Mouse (Mus musculus): Measurements from ENCODE around the gene Hcn3. TPM values are rescaled to one million over a fixed set of nuclear protein-coding genes. Genes with fewer than 3 reads are reported as not detected.

Hcn3 gene
- polyA plus RNA-seq, 1 experiment from 2014 or later = 2.2 TPM

DNA sequence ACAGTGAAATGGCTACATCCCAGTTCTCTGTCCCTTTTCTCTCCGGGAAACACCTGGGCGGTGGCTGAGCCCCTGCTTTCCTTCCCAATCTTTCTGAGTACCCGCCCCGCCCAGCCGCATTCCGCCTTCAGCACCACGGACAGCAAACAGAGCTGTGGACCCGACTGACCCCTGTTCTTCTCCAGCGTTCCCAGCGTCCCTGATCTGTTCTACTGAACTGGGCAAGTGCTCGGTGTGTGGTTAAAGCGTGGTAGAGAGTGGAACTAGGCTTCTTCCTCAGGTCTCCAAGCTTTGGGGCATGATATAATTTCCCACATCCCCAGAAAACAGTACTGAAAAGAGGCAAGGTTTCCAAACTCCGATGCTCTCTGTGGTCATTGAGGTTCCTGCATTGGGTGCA is 785 bp downstream of the Hcn3 start:
- 3% methylated on average over 13 of the region's 13 CpGs for WGBS
- peak overlapping the region; percentile 54 for H3K4me3 ChIP-seq
- peak overlapping the region; percentile 99 for H3K4me2 ChIP-seq
- no peak overlapping the region for H3K9ac ChIP-seq
- ATAC-seq (ENCODE audit: insufficient number of reproducible peaks, low FRiP score, low TSS enrichment, low read depth) = no peak
- no peaks in the 10 kb centered on the region for H3K9me3 ChIP-seq
- peaks cover 22% of the 10 kb centered on the region for H3K27me3 ChIP-seq
- peaks cover 18% of the 10 kb centered on the region for H3K4me1 ChIP-seq
- H3K36me3 ChIP-seq = no peaks in the 10 kb centered on the region
- no peak overlapping the region for H3K27ac ChIP-seq

GRCm38 (mm10) chr3:89158651-89159050 is 1.3 kb downstream of the Hcn3 start:
- Histone ChIP-seq H3K4me1 (peaks cover 15% of the 10 kb centered on the region), H3K27ac (no peak overlapping the region), H3K4me2 (no peak overlapping the region), H3K36me3 (no peaks in the 10 kb centered on the region), H3K9ac (no peak overlapping the region), H3K9me3 (no peaks in the 10 kb centered on the region), H3K27me3 (peaks cover 22% of the 10 kb centered on the region), H3K4me3 (no peak overlapping the region)
- 17% methylated on average over 7 of the region's 7 CpGs for whole genome bisulfite sequencing
- ATAC-seq (ENCODE audit: insufficient number of reproducible peaks, low FRiP score, low TSS enrichment, low read depth) = no peak

DNA sequence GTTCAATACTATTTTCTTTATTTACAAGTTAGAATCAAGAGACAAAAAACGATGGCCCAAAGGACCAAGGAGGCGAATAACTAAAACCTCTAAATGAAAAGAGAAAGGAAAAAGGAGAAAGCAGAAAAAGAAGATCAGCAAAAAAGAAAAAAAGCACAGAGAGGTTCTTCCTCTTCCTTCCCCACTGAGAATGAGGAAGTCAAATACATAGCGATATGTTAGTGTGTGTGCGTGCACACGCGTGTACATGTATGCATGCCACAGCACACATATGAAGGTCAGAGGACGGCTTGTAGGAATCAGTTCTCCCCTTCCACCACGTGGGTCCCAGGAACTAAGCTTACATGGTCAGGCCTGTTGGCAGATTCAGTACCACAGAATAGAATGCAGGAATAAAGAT is 3.0 kb downstream of the Hcn3 start:
- H3K9ac ChIP-seq = no peak overlapping the region
- no peaks in the 10 kb centered on the region for H3K9me3 ChIP-seq
- no peak overlapping the region for H3K4me3 ChIP-seq
- H3K36me3 ChIP-seq = no peaks in the 10 kb centered on the region
- peaks cover 14% of the 10 kb centered on the region for H3K4me1 ChIP-seq
- H3K27ac ChIP-seq = no peak overlapping the region
- ATAC-seq (ENCODE audit: insufficient number of reproducible peaks, low FRiP score, low TSS enrichment, low read depth) = no peak
- peaks cover 26% of the 10 kb centered on the region for H3K27me3 ChIP-seq
- WGBS = 89% methylated on average over 8 of the region's 8 CpGs
- no peak overlapping the region for H3K4me2 ChIP-seq

GRCm38 (mm10) chr3:89152084-89152835 is 7.7 kb downstream of the Hcn3 start:
- no peak for ATAC-seq (ENCODE audit: insufficient number of reproducible peaks, low FRiP score, low TSS enrichment, low read depth)
- Histone ChIP-seq H3K27me3 (peaks cover 43% of the 10 kb centered on the region), H3K4me1 (peaks cover 7% of the 10 kb centered on the region), H3K9ac (no peak overlapping the region), H3K9me3 (no peaks in the 10 kb centered on the region), H3K4me2 (no peak overlapping the region), H3K36me3 (no peaks in the 10 kb centered on the region), H3K4me3 (no peak overlapping the region), H3K27ac (no peak overlapping the region)
- 45% methylated on average over 17 of the region's 17 CpGs for WGBS

GRCm38 (mm10) chr3:89148567-89148966 is 11.4 kb downstream of the Hcn3 start:
- WGBS = 71% methylated on average over 14 of the region's 14 CpGs
- Histone ChIP-seq H3K9me3 (no peaks in the 10 kb centered on the region), H3K4me3 (no peak overlapping the region), H3K27me3 (peaks cover 58% of the 10 kb centered on the region), H3K27ac (no peak overlapping the region), H3K9ac (no peak overlapping the region), H3K4me1 (peaks cover 7% of the 10 kb centered on the region), H3K36me3 (no peaks in the 10 kb centered on the region), H3K4me2 (no peak overlapping the region)
- no peak for ATAC-seq (ENCODE audit: insufficient number of reproducible peaks, low FRiP score, low TSS enrichment, low read depth)

- peak overlapping the region; percentile 57 for H3K4me2 ChIP-seq
- H3K4me1 ChIP-seq = peaks cover 7% of the 10 kb centered on the region
- WGBS = 7% methylated on average over 15 of the region's 15 CpGs
- H3K36me3 ChIP-seq = no peaks in the 10 kb centered on the region
- no peak for ATAC-seq (ENCODE audit: insufficient number of reproducible peaks, low FRiP score, low TSS enrichment, low read depth)
- 0 out of 2 replicates have a peak overlapping the region, but pooled peaks have one; percentile 23 for H3K9ac ChIP-seq
- H3K27ac ChIP-seq = no peak overlapping the region
- H3K27me3 ChIP-seq = peaks cover 58% of the 10 kb centered on the region
- H3K4me3 ChIP-seq = peak overlapping the region; percentile 29
- no peaks in the 10 kb centered on the region for H3K9me3 ChIP-seq
Measured at GRCm38 (mm10) chr3:89147979-89148311, 12.1 kb downstream of the Hcn3 start.

- Histone ChIP-seq H3K9me3 (no peaks in the 10 kb centered on the region), H3K4me1 (peaks cover 7% of the 10 kb centered on the region), H3K27me3 (peaks cover 54% of the 10 kb centered on the region), H3K4me3 (peak overlapping the region; percentile 29), H3K9ac (0 out of 2 replicates have a peak overlapping the region, but pooled peaks have one; percentile 23), H3K36me3 (no peaks in the 10 kb centered on the region), H3K4me2 (peak overlapping the region; percentile 57), H3K27ac (no peak overlapping the region)
- WGBS = 16% methylated on average over 26 of the region's 26 CpGs
- no peak for ATAC-seq (ENCODE audit: insufficient number of reproducible peaks, low FRiP score, low TSS enrichment, low read depth)
Measured at GRCm38 (mm10) chr3:89147101-89147978, 12.7 kb downstream of the Hcn3 start.

DNA sequence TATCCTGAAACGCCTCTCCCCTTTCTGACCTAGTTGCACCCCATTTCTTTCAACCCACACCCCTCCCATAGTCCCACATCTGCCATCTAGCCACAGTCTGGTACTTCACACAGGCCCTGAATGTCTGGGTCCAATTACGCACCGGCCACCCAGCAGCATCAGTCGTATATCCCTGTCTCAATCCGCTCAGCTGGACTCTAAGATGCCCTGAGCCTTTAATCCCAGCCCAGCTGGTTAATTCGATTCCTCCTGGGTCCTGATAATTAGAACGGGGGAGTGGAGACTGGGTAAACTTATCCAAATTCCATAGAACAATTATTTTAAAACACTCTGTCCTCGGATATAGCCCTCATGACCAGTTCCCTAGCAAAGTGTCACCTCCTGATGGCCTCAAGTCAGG is 14.4 kb downstream of the Hcn3 start:
- ATAC-seq (ENCODE audit: insufficient number of reproducible peaks, low FRiP score, low TSS enrichment, low read depth) = no peak
- no peak overlapping the region for H3K27ac ChIP-seq
- H3K9me3 ChIP-seq = no peaks in the 10 kb centered on the region
- H3K4me2 ChIP-seq = no peak overlapping the region
- H3K9ac ChIP-seq = no peak overlapping the region
- peaks cover 46% of the 10 kb centered on the region for H3K27me3 ChIP-seq
- WGBS = 28% methylated on average over 8 of the region's 8 CpGs
- H3K36me3 ChIP-seq = no peaks in the 10 kb centered on the region
- peaks cover 7% of the 10 kb centered on the region for H3K4me1 ChIP-seq
- H3K4me3 ChIP-seq = no peak overlapping the region

- Histone ChIP-seq H3K4me2 (no peak overlapping the region), H3K27ac (no peak overlapping the region), H3K9ac (no peak overlapping the region), H3K4me3 (no peak overlapping the region), H3K36me3 (no peaks in the 10 kb centered on the region), H3K9me3 (no peaks in the 10 kb centered on the region), H3K4me1 (peaks cover 7% of the 10 kb centered on the region), H3K27me3 (peaks cover 39% of the 10 kb centered on the region)
- ATAC-seq (ENCODE audit: insufficient number of reproducible peaks, low FRiP score, low TSS enrichment, low read depth) = no peak
- WGBS = 65% methylated on average over 10 of the region's 10 CpGs
Measured at GRCm38 (mm10) chr3:89144821-89145220, 15.2 kb downstream of the Hcn3 start.

DNA sequence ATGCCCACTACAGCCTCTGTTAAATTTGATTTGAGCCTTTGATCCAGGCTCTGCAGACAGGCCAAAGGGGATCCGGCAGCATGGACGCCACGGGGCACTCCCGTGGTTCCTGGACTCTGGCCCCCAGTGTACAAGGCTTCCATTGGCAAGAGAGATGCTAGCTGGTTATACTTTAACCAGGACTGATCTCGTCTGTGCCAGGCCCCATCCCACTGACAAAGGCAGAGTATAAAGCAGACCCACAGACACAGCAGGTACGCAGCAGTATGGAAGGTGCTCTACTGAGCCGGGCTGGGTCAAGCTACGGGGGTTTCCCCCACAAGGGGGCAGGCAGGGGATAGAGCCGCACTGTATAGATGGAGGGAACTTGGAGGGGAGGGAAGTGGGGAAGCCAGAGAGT is 23.6 kb downstream of the Hcn3 start:
- no peaks in the 10 kb centered on the region for H3K36me3 ChIP-seq
- H3K27me3 ChIP-seq = peaks cover 13% of the 10 kb centered on the region; the same call in 1 of the 2 replicates
- WGBS = 44% methylated on average over 9 of the region's 9 CpGs
- no peak for ATAC-seq (ENCODE audit: insufficient number of reproducible peaks, low FRiP score, low TSS enrichment, low read depth)
- H3K9ac ChIP-seq = no peak overlapping the region
- H3K27ac ChIP-seq = no peak overlapping the region
- peaks cover 5% of the 10 kb centered on the region for H3K4me1 ChIP-seq
- H3K4me3 ChIP-seq = no peak overlapping the region
- H3K4me2 ChIP-seq = no peak overlapping the region
- H3K9me3 ChIP-seq = no peaks in the 10 kb centered on the region

DNA sequence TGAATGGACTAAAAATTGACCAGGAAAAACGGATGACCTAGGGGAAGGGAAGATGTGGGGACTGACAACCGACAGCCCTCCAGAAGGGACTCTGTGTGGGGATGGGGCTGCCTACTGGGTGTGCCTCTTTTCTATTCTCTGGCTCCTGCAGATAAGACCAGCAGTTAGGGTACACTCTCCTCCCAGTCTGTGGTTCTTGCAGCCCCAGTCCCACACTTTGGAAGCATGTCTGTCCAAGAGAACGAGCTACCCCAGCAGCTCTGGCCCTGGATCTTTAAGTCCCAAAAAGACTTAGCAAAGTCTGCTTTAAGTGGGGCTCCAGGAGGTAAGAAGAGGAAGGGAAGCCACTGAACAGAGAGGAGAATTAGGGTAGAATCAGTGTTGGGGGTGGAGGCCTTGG is 24.0 kb downstream of the Hcn3 start, which contains the start of gene Pklr:
TSS of gene Pklr (plus strand) at position 185 of the 400 bp plus-strand sequence.
- Histone ChIP-seq H3K27me3 (peaks cover 13% of the 10 kb centered on the region; the same call in 1 of the 2 replicates), H3K4me3 (no peak within 1 kb of the TSS), H3K36me3 (no peaks in the 10 kb centered on the region), H3K9me3 (no peaks in the 10 kb centered on the region), H3K4me2 (no peak within 1 kb of the TSS), H3K4me1 (peaks cover 5% of the 10 kb centered on the region), H3K27ac (no peak within 1 kb of the TSS), H3K9ac (no peak within 1 kb of the TSS)
- ATAC-seq (ENCODE audit: insufficient number of reproducible peaks, low FRiP score, low TSS enrichment, low read depth) = no peak
- WGBS = 56% methylated on average over 3 of the region's 3 CpGs

DNA sequence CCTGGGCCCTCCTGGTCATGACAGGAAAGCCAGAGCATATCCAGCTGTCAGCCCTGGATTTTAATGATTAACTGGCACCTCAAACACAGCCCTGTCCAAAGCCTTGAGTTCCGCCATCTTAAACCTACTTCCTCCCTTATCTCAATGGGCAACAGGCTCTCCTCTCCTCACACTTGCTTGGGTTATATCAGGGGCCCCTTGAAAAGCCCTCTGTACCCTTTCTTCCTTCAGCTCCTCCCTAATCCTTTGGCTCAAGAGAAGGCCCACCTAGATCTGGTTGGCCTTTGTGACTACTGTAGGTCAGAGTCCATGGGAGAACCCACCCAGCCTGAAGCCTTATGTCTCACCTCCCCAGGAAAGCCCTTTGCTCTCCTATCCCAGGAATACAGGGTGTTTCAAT is 26.2 kb downstream of the Hcn3 start:
- no peak overlapping the region for H3K4me2 ChIP-seq
- no peak for ATAC-seq (ENCODE audit: insufficient number of reproducible peaks, low FRiP score, low TSS enrichment, low read depth)
- H3K27me3 ChIP-seq = peaks cover 13% of the 10 kb centered on the region; the same call in 1 of the 2 replicates
- no peak overlapping the region for H3K4me3 ChIP-seq
- 86% methylated on average over 1 of the region's 1 CpGs for WGBS
- peaks cover 5% of the 10 kb centered on the region for H3K4me1 ChIP-seq
- H3K9me3 ChIP-seq = no peaks in the 10 kb centered on the region
- no peak overlapping the region for H3K9ac ChIP-seq
- no peak overlapping the region for H3K27ac ChIP-seq
- H3K36me3 ChIP-seq = no peaks in the 10 kb centered on the region

Measured in limb, embryonic 15.5 days (tissue).